Mouse (Mus musculus) cerebellum, adult (tissue): ENCODE results near the gene Alyref.

Experiments
- ATAC-seq: cut with Nextera tagmentation; 2 replicates; pipeline ENCODE4 v1.9.2; 2017; ENCODE audit warnings: mild to moderate bottlenecking, moderate library complexity, mixed read lengths; ENCODE audit not compliant: insufficient number of reproducible peaks, low FRiP score, low TSS enrichment

Gene Alyref

GRCm38 (mm10) chr11:120598283-120598989 is at the start of gene Alyref, which contains the start of gene Anapc11:
Gene Alyref, minus strand, starts transcription at chr11:120598365.
Gene Anapc11, plus strand, starts transcription at chr11:120598421.
- peak; percentile 96 for ATAC-seq

GRCm38 (mm10) chr11:120647047-120647830 is 49.1 kb upstream of the Alyref start:
- ATAC-seq: no peak

GRCm38 (mm10) chr11:120643601-120643987 is 45.4 kb upstream of the Alyref start, which contains the start of gene Pycr1:
Gene Pycr1, minus strand, starts transcription at chr11:120643769.
- peak; percentile 93 for ATAC-seq

GRCm38 (mm10) chr11:120642939-120643600 is 44.9 kb upstream of the Alyref start:
- no peak for ATAC-seq

GRCm38 (mm10) chr11:120641869-120642268 is 43.7 kb upstream of the Alyref start:
- no peak for ATAC-seq

- no peak for ATAC-seq
These were observed 43.1 kb upstream of the Alyref start for GRCm38 (mm10) chr11:120641255-120641654.

- no peak for ATAC-seq
These were observed 36.6 kb upstream of the Alyref start for GRCm38 (mm10) chr11:120634810-120635209.

- peak; percentile 85 for ATAC-seq
These were observed 35.6 kb upstream of the Alyref start, which contains the start of gene Mafg for GRCm38 (mm10) chr11:120633520-120634343. Gene Mafg, minus strand, starts transcription at chr11:120633600.

GRCm38 (mm10) chr11:120632559-120633519 is 34.7 kb upstream of the Alyref start:
- ATAC-seq: no peak

GRCm38 (mm10) chr11:120631726-120632448 is 33.7 kb upstream of the Alyref start:
- no peak for ATAC-seq

GRCm38 (mm10) chr11:120630881-120631725 is 32.9 kb upstream of the Alyref start:
- ATAC-seq: no peak

GRCm38 (mm10) chr11:120630401-120630871 is 32.3 kb upstream of the Alyref start:
- no peak for ATAC-seq

- no peak for ATAC-seq
These were observed 31.7 kb upstream of the Alyref start for GRCm38 (mm10) chr11:120629911-120630310.

GRCm38 (mm10) chr11:120629341-120629730 is 31.2 kb upstream of the Alyref start:
- ATAC-seq: no peak

- ATAC-seq: no peak
These were observed 30.6 kb upstream of the Alyref start for GRCm38 (mm10) chr11:120628601-120629340.

- ATAC-seq: no peak
These were observed 29.5 kb upstream of the Alyref start for GRCm38 (mm10) chr11:120627468-120628300.
